Mouse (Mus musculus) limb, embryonic 12.5 days (tissue): ENCODE measurements around the gene Mip. TPM values are rescaled to one million over a fixed set of nuclear protein-coding genes. Genes with fewer than 3 reads are reported as not detected.
A peak's percentile ranks its signal among the peaks of the same experiment; 100 is the strongest.
"Not testable (repeated sequence)": the region's sequence is repeated elsewhere in the genome, so short reads cannot be mapped to it uniquely, and the experiment has no call there.

ENCODE experiments used
- ATAC-seq: fragments of 200-750 bp; cut with Nextera tagmentation; 2 replicates; pipeline ENCODE4 v1.8.0; 2017; ENCODE audit warnings: low read depth, moderate TSS enrichment; ENCODE audit not compliant: insufficient number of reproducible peaks, insufficient read depth, low FRiP score, low TSS enrichment
- H3K27ac ChIP-seq: fragments of 300-500 bp; sonication (generic); 2 replicates; pipeline ENCODE4 v1.5.1; 2016; ENCODE audit warnings: mild to moderate bottlenecking, moderate library complexity
- H3K27me3 ChIP-seq: fragments of 300-500 bp; sonication (generic); 2 replicates; pipeline ENCODE4 v1.6.1; 2016; ENCODE audit warnings: mild to moderate bottlenecking, moderate library complexity
- H3K36me3 ChIP-seq: fragments of 300-500 bp; sonication (generic); 2 replicates; pipeline ENCODE4 v1.6.1; 2016; ENCODE audit warnings: mild to moderate bottlenecking, moderate library complexity
- H3K4me1 ChIP-seq: fragments of 300-500 bp; sonication (generic); replicated peaks from 2 replicates; pipeline ENCODE4 v1.6.1; 2016
- H3K4me2 ChIP-seq: fragments of 300-500 bp; sonication (generic); 2 replicates; pipeline ENCODE4 v1.6.1; 2016; ENCODE audit warnings: mild to moderate bottlenecking, moderate library complexity
- H3K4me3 ChIP-seq: fragments of 300-500 bp; sonication (generic); replicated peaks from 2 replicates; pipeline ENCODE4 v1.5.1; 2016; ENCODE audit warnings: mild to moderate bottlenecking
- H3K9ac ChIP-seq: fragments of 300-500 bp; sonication (generic); replicated peaks from 2 replicates; pipeline ENCODE4 v1.6.1; 2016; ENCODE audit warnings: mild to moderate bottlenecking, moderate library complexity
- H3K9me3 ChIP-seq: fragments of 300-500 bp; sonication (generic); 2 replicates; pipeline ENCODE4 v1.6.1; 2016; ENCODE audit warnings: mild to moderate bottlenecking, moderate library complexity
- WGBS: fragments of 180-500 bp; shearing (Covaris S2); methylation state at CpG from one replicate; pipeline ENCODE4 v1.1.7; 2016; 5-methylcytosine and 5-hydroxymethylcytosine counted together
- polyA plus RNA-seq: library from polyadenylated mRNA; unstranded; fragments of >200 nt; fragmentation: Nextera tagmentation; extraction: Ambion mirVana; gene quantifications from 2 replicates; pipeline ENCODE4 v1.2.1, GENCODE M21; 2016

Gene Mip
- polyA plus RNA-seq, 1 experiment from 2014 or later, result 0.38 TPM

- no peak for ATAC-seq
- Histone ChIP-seq H3K27me3 (no peaks in the 10 kb centered on the region), H3K27ac (no peak overlapping the region), H3K9me3 (no peaks in the 10 kb centered on the region), H3K9ac (no peak overlapping the region), H3K4me2 (no peak overlapping the region), H3K36me3 (no peaks in the 10 kb centered on the region), H3K4me1 (0 out of 2 replicates have a peak, but pooled peaks cover 3% of the 10 kb centered on the region), H3K4me3 (peak overlapping the region; percentile 78; the same call in 1 of the 2 replicates)
- WGBS, result 87% methylated on average over 16 of the region's 16 CpGs
Observed at GRCm38 (mm10) chr10:128269206-128269910, 43.7 kb downstream of the Mip start.

DNA sequence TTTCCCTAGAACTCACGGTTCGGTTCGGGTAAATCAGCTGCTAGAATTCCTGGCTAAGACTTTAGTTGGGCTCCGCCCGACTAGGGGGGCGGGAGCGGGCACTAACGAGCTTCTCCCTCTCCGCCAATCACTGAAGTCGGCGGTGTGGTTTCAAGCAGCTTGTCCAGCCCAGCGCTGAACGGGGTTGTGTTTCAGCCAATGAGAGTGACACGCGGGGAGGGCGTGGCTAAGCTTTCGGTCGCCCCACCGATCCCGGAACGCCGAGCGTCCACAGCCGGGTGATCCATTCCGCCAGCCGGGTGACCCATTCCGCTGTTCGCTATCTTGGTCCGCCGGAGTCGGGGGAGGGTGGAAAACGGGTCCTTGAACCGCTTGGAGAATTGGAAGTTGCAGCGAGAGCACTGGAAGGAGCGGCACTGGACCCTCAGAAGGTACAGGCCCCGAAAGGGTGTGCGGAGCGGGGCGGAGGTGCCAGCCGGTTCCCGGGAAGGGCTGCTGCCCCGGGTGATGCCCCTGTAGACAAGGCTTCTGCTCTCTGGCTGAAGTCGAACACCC, 44.7 kb downstream of the Mip start, which contains the start of gene Stat2:
Gene Stat2, plus strand, starts transcription at position 273 of the 555 bp plus-strand sequence.
- Histone ChIP-seq H3K4me1 (0 out of 2 replicates have a peak, but pooled peaks cover 3% of the 10 kb centered on the region), H3K4me2 (peak within 1 kb of the TSS; percentile 72), H3K36me3 (no peaks in the 10 kb centered on the region), H3K9me3 (no peaks in the 10 kb centered on the region), H3K9ac (peak within 1 kb of the TSS; percentile 77), H3K27me3 (no peaks in the 10 kb centered on the region), H3K4me3 (peak within 1 kb of the TSS; percentile 78), H3K27ac (peak within 1 kb of the TSS; percentile 64; the same call in 1 of the 2 replicates)
- 1% methylated on average over 43 of the region's 43 CpGs for WGBS
- peak; percentile 97 for ATAC-seq

DNA sequence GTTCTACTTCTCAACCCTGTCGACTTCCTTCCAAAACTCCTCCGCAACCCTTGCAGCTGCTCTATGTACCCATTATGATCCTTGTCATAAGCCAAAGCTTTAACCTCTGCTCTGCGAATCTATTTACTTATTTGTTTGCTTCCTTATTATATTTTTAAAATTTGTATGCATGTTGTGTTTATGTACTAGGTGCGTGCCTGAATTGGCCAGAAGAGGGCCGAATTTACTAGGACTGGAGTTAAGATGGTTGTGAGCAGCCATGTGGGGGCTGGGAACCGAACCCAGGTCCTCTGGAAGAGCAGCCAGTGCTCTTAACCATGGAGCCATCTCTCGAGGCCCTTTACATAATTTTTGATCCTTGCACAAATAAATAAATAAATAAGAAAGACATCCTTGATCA, 45.2 kb downstream of the Mip start:
- WGBS, result 42% methylated on average over 7 of the region's 7 CpGs
- Histone ChIP-seq H3K27me3 (no peaks in the 10 kb centered on the region), H3K4me1 (0 out of 2 replicates have a peak, but pooled peaks cover 3% of the 10 kb centered on the region), H3K36me3 (no peaks in the 10 kb centered on the region), H3K27ac (peak overlapping the region; percentile 64; the same call in 1 of the 2 replicates), H3K9ac (peak overlapping the region; percentile 77), H3K4me2 (peak overlapping the region; percentile 72), H3K4me3 (peak overlapping the region; percentile 78), H3K9me3 (no peaks in the 10 kb centered on the region)
- no peak for ATAC-seq

- Histone ChIP-seq H3K9ac (no peak overlapping the region), H3K4me3 (no peak overlapping the region), H3K27ac (no peak overlapping the region), H3K4me1 (0 out of 2 replicates have a peak, but pooled peaks cover 3% of the 10 kb centered on the region), H3K27me3 (no peaks in the 10 kb centered on the region), H3K36me3 (peaks cover 5% of the 10 kb centered on the region; the same call in 1 of the 2 replicates), H3K9me3 (no peaks in the 10 kb centered on the region), H3K4me2 (no peak overlapping the region)
- WGBS, result 63% methylated on average over 2 of the region's 2 CpGs
- no peak for ATAC-seq
Observed at GRCm38 (mm10) chr10:128271883-128272282, 46.2 kb downstream of the Mip start.

- not testable (repeated sequence) for ATAC-seq
- WGBS, result 89% methylated on average over 4 of the region's 7 CpGs
Observed at GRCm38 (mm10) chr10:128272819-128273439, 47.3 kb downstream of the Mip start.

GRCm38 (mm10) chr10:128275374-128275773, 49.7 kb downstream of the Mip start:
- not testable (repeated sequence) for H3K9ac ChIP-seq, ATAC-seq, H3K9me3 ChIP-seq, H3K4me1 ChIP-seq, H3K27ac ChIP-seq, H3K27me3 ChIP-seq, H3K4me2 ChIP-seq, H3K4me3 ChIP-seq
- H3K36me3 ChIP-seq, result peaks cover 25% of the 10 kb centered on the region
- 93% methylated on average over 1 of the region's 1 CpGs for WGBS

More at GRCm38 (mm10) chr10:128272819-128273439, 47.3 kb downstream of the Mip start:
- H3K9ac ChIP-seq, H3K27ac ChIP-seq, H3K9me3 ChIP-seq, H3K27me3 ChIP-seq, H3K4me1 ChIP-seq, H3K4me3 ChIP-seq, H3K4me2 ChIP-seq: not testable (repeated sequence)
- peaks cover 11% of the 10 kb centered on the region for H3K36me3 ChIP-seq

- WGBS, result 53% methylated on average over 6 of the region's 6 CpGs
- ATAC-seq, result no peak
Observed at GRCm38 (mm10) chr10:128278158-128278557, 52.5 kb downstream of the Mip start.

DNA sequence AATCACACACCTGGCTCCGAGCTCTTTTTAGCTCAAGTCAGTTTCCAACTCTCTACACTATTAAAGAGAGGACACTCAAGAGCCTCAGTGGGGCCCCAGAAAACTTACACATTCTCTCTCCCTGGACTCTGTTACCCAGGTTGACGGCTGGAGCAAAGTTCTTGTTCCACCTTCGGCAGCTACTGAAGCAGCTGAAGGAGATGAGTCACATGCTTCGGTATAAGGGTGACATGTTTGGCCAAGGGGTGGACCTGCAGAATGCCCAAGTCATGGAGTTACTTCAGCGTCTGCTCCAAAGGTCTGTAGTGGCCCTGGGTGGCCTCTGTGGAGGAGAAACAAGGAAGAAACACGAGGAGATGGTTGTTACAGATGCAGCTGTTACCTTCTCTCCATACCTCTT, 55.3 kb downstream of the Mip start:
- Histone ChIP-seq H3K4me3 (no peak overlapping the region), H3K9me3 (no peaks in the 10 kb centered on the region), H3K9ac (no peak overlapping the region), H3K36me3 (peaks cover 76% of the 10 kb centered on the region), H3K4me2 (no peak overlapping the region), H3K27ac (no peak overlapping the region), H3K27me3 (no peaks in the 10 kb centered on the region), H3K4me1 (no peaks in the 10 kb centered on the region)
- WGBS, result 86% methylated on average over 6 of the region's 6 CpGs
- no peak for ATAC-seq

More at GRCm38 (mm10) chr10:128278158-128278557, 52.5 kb downstream of the Mip start:
- H3K9ac ChIP-seq, result no peak overlapping the region
- no peak overlapping the region for H3K4me2 ChIP-seq
- H3K4me1 ChIP-seq, result no peaks in the 10 kb centered on the region
- H3K4me3 ChIP-seq, result no peak overlapping the region
- H3K27ac ChIP-seq, result no peak overlapping the region
- no peaks in the 10 kb centered on the region for H3K27me3 ChIP-seq
- peaks cover 52% of the 10 kb centered on the region for H3K36me3 ChIP-seq
- H3K9me3 ChIP-seq, result no peaks in the 10 kb centered on the region

Other genes with a start within 250 kb of the Mip start
- not detected in 2 replicates for gene Hsd17b6, start 218.2 kb upstream of the Mip start, polyA plus RNA-seq
- 102 and 104 TPM in 2 replicates for gene Prim1, start 210.7 kb upstream of the Mip start, polyA plus RNA-seq
- gene Naca, start 190.3 kb upstream of the Mip start, polyA plus RNA-seq, result 916 and 923 TPM in 2 replicates
- 567 and 594 TPM in 2 replicates for gene Ptges3, start 166.9 kb upstream of the Mip start, polyA plus RNA-seq
- gene Atp5b, start 142.6 kb upstream of the Mip start, polyA plus RNA-seq, result 2,018 and 2,026 TPM in 2 replicates
- 8.6 and 9.5 TPM in 2 replicates for gene Baz2a, start 134.3 kb upstream of the Mip start, polyA plus RNA-seq
- 33.0 and 33.5 TPM in 2 replicates for gene Rbms2, start 45.5 kb upstream of the Mip start, polyA plus RNA-seq
- gene Gls2, start 31.4 kb upstream of the Mip start, polyA plus RNA-seq, result 1.5 and 2.3 TPM in 2 replicates
- gene Spryd4, start 14.0 kb upstream of the Mip start, polyA plus RNA-seq, result 31.0 and 32.4 TPM in 2 replicates
- 103 and 108 TPM in 2 replicates for gene Timeless, start 6.2 kb downstream of the Mip start, polyA plus RNA-seq
- 0.68 and 1.0 TPM in 2 replicates for gene Apon, start 28.3 kb downstream of the Mip start, polyA plus RNA-seq
- not detected in 2 replicates for gene Apof, start 42.8 kb downstream of the Mip start, polyA plus RNA-seq
- gene Stat2, start 44.7 kb downstream of the Mip start, polyA plus RNA-seq, result 17.1 and 17.6 TPM in 2 replicates
- gene Il23a, start 72.9 kb downstream of the Mip start, polyA plus RNA-seq, result 0.20 TPM in 2 replicates
- gene Pan2, start 77.5 kb downstream of the Mip start, polyA plus RNA-seq, result 42.3 and 42.5 TPM in 2 replicates
- 351 and 359 TPM in 2 replicates for gene Cnpy2, start 96.6 kb downstream of the Mip start, polyA plus RNA-seq
- gene Cs, start 111.9 kb downstream of the Mip start, polyA plus RNA-seq, result 178 and 181 TPM in 2 replicates
- gene Coq10a, start 143.2 kb downstream of the Mip start, polyA plus RNA-seq, result 15.5 and 15.8 TPM in 2 replicates
- 13.5 and 14.8 TPM in 2 replicates for gene Ankrd52, start 151.3 kb downstream of the Mip start, polyA plus RNA-seq
- not detected in 2 replicates for gene Slc39a5, start 175.4 kb downstream of the Mip start, polyA plus RNA-seq
- 65.1 and 65.2 TPM in 2 replicates for gene Nabp2, start 185.7 kb downstream of the Mip start, polyA plus RNA-seq
- 42.5 TPM in 2 replicates for gene Rnf41, start 185.8 kb downstream of the Mip start, polyA plus RNA-seq
- gene Smarcc2, start 233.4 kb downstream of the Mip start, polyA plus RNA-seq, result 105 and 120 TPM in 2 replicates